Mouse (Mus musculus) gastrocnemius, postnatal 10 days (tissue): ENCODE results near the gene Lbh. TPM values are rescaled to one million over a fixed set of nuclear protein-coding genes. Genes with fewer than 3 reads are reported as not detected.

Experiments used
- DNase-seq: peaks from one replicate; pipeline ENCODE4 v3.0.0; 2021; ENCODE audit warnings: mixed read lengths
- total RNA-seq, 2 experiments: library from RNA; stranded (reverse); gene quantifications; 2 replicates each; pipeline ENCODE4 v1.2.3; 2021

Lbh gene
- total RNA-seq, 2 experiments from 2014 or later = 21.5 to 26.9 TPM

- no peak for DNase-seq
Measured at GRCm38 (mm10) chr17:72938871-72939568, 20.9 kb downstream of the Lbh start.

- no peak for DNase-seq
Measured at GRCm38 (mm10) chr17:72939569-72939899, 21.4 kb downstream of the Lbh start.

- DNase-seq = no peak
Measured at GRCm38 (mm10) chr17:72944368-72944767, 26.3 kb downstream of the Lbh start.

- DNase-seq = no peak
Measured at GRCm38 (mm10) chr17:72947111-72947859, 29.2 kb downstream of the Lbh start.

GRCm38 (mm10) chr17:72948119-72948518 is 30.0 kb downstream of the Lbh start:
- no peak for DNase-seq

GRCm38 (mm10) chr17:72949247-72949701 is 31.2 kb downstream of the Lbh start:
- no peak for DNase-seq

- DNase-seq = no peak
Measured at GRCm38 (mm10) chr17:72951331-72951730, 33.2 kb downstream of the Lbh start.

GRCm38 (mm10) chr17:72953811-72954685 is 35.9 kb downstream of the Lbh start:
- no peak for DNase-seq

GRCm38 (mm10) chr17:72955534-72955933 is 37.4 kb downstream of the Lbh start:
- no peak for DNase-seq

- DNase-seq = no peak
Measured at GRCm38 (mm10) chr17:72957016-72957415, 38.9 kb downstream of the Lbh start.

GRCm38 (mm10) chr17:72958886-72959285 is 40.8 kb downstream of the Lbh start:
- DNase-seq = no peak

GRCm38 (mm10) chr17:72959497-72960039 is 41.5 kb downstream of the Lbh start:
- no peak for DNase-seq

- DNase-seq = no peak
Measured at GRCm38 (mm10) chr17:72960243-72960642, 42.1 kb downstream of the Lbh start.

GRCm38 (mm10) chr17:72960873-72961272 is 42.8 kb downstream of the Lbh start:
- DNase-seq = no peak

GRCm38 (mm10) chr17:72961953-72962630 is 44.0 kb downstream of the Lbh start:
- no peak for DNase-seq

- no peak for DNase-seq
Measured at GRCm38 (mm10) chr17:72965687-72966086, 47.6 kb downstream of the Lbh start.

GRCm38 (mm10) chr17:72966091-72966531 is 48.0 kb downstream of the Lbh start:
- DNase-seq = no peak

GRCm38 (mm10) chr17:72966878-72967277 is 48.8 kb downstream of the Lbh start:
- no peak for DNase-seq

- DNase-seq = no peak
Measured at GRCm38 (mm10) chr17:72967371-72968175, 49.5 kb downstream of the Lbh start.

GRCm38 (mm10) chr17:72968666-72969065 is 50.6 kb downstream of the Lbh start:
- no peak for DNase-seq

- no peak for DNase-seq
Measured at GRCm38 (mm10) chr17:72970631-72971161, 52.6 kb downstream of the Lbh start.
